8 mouse cellular contexts compared by ENCODE assay signal in genomic region chrX:169981761-169982181, GRCm38 (mm10). TPM values are rescaled to one million over a fixed set of nuclear protein-coding genes. Genes with fewer than 3 reads are reported as not detected.
A peak's percentile ranks its signal among the peaks of the same experiment; 100 is the strongest.
DNase-seq lines count a peak whose midpoint lies in the region; ATAC-seq and TF ChIP-seq lines count a peak whose summit lies in the region.
"Not testable (repeated sequence)": the region's sequence is repeated elsewhere in the genome, so short reads cannot be mapped to it uniquely, and the experiment has no call there.

No protein-coding gene starts in this region.

- H3K4me2 ChIP-seq in embryonic facial prominence, embryonic 11.5 days (ENCODE audit: low read depth, low read length); kidney, postnatal 0 days (ENCODE audit: low read length); limb, embryonic 11.5 days (ENCODE audit: low read depth, severe bottlenecking); midbrain, embryonic 14.5 days (ENCODE audit: low read length): not testable (repeated sequence)
- 0 out of 2 replicates have a peak overlapping the region, but pooled peaks have one; percentile 1 for H3K4me2 ChIP-seq in stomach, embryonic 16.5 days (ENCODE audit: low read depth, low read length)

- not testable (repeated sequence) for H3K27me3 ChIP-seq in embryonic facial prominence, embryonic 11.5 days (ENCODE audit: control insufficient read depth, insufficient read depth, low read length); heart, embryonic 10.5 days (ENCODE audit: insufficient read depth, poor library complexity, severe bottlenecking); limb, embryonic 11.5 days (ENCODE audit: control insufficient read depth, insufficient read depth, low read length); midbrain, embryonic 14.5 days (ENCODE audit: control insufficient read depth, insufficient read depth, low read length); stomach, embryonic 16.5 days (ENCODE audit: control insufficient read depth, insufficient read depth, low read length)
- H3K27me3 ChIP-seq in kidney, postnatal 0 days (ENCODE audit: insufficient read depth, low read length): peaks cover 17% of the 10 kb centered on the region; the same call in 1 of the 2 replicates

- H3K9me3 ChIP-seq in embryonic facial prominence, embryonic 11.5 days (replicated peaks; ENCODE audit: control insufficient read depth, low read length): peaks cover 11% of the 10 kb centered on the region
- H3K9me3 ChIP-seq in heart, embryonic 10.5 days: peaks cover 88% of the 10 kb centered on the region
- not testable (repeated sequence) for H3K9me3 ChIP-seq in kidney, postnatal 0 days (replicated peaks; ENCODE audit: low read length)
- peaks cover 45% of the 10 kb centered on the region for H3K9me3 ChIP-seq in limb, embryonic 11.5 days (ENCODE audit: control insufficient read depth, low read length)
- peaks cover 40% of the 10 kb centered on the region for H3K9me3 ChIP-seq in midbrain, embryonic 14.5 days (ENCODE audit: control insufficient read depth, low read length)
- H3K9me3 ChIP-seq in stomach, embryonic 16.5 days (replicated peaks; ENCODE audit: control insufficient read depth, low read length): peaks cover 30% of the 10 kb centered on the region

- H3K4me3 ChIP-seq in bone marrow macrophage, adult 2 months (ENCODE audit: insufficient read depth, low read length): peak overlapping the region; percentile 35
- H3K4me3 ChIP-seq in embryonic facial prominence, embryonic 11.5 days (ENCODE audit: low read depth, low read length); heart, embryonic 10.5 days; kidney, postnatal 0 days (replicated peaks; ENCODE audit: low read depth, low read length); limb, embryonic 11.5 days (ENCODE audit: low read depth, low read length); midbrain, embryonic 14.5 days (replicated peaks; ENCODE audit: low read depth, low read length); stomach, embryonic 16.5 days (replicated peaks; ENCODE audit: low read length): not testable (repeated sequence)

- 91% methylated on average over 19 of the region's 19 CpGs for WGBS in embryonic facial prominence, embryonic 11.5 days
- 84% methylated on average over 19 of the region's 19 CpGs for WGBS in heart, embryonic 10.5 days
- 44% methylated on average over 19 of the region's 19 CpGs for WGBS in kidney, postnatal 0 days
- 91% methylated on average over 19 of the region's 19 CpGs for WGBS in limb, embryonic 11.5 days
- WGBS in midbrain, embryonic 14.5 days: 90% methylated on average over 19 of the region's 19 CpGs
- 68% methylated on average over 19 of the region's 19 CpGs for WGBS in stomach, embryonic 16.5 days

- H3K36me3 ChIP-seq in embryonic facial prominence, embryonic 11.5 days (replicated peaks; ENCODE audit: control insufficient read depth, insufficient read depth, low read depth, low read length): peaks cover 19% of the 10 kb centered on the region
- peaks cover 76% of the 10 kb centered on the region for H3K36me3 ChIP-seq in heart, embryonic 10.5 days
- H3K36me3 ChIP-seq in kidney, postnatal 0 days (ENCODE audit: insufficient read depth, low read length): not testable (repeated sequence)
- peaks cover 39% of the 10 kb centered on the region for H3K36me3 ChIP-seq in limb, embryonic 11.5 days (ENCODE audit: control insufficient read depth, insufficient read depth, low read length)
- peaks cover 62% of the 10 kb centered on the region for H3K36me3 ChIP-seq in midbrain, embryonic 14.5 days (ENCODE audit: control insufficient read depth, insufficient read depth, low read length)
- H3K36me3 ChIP-seq in stomach, embryonic 16.5 days (ENCODE audit: control insufficient read depth, insufficient read depth, low read length): peaks cover 42% of the 10 kb centered on the region

- peak overlapping the region; percentile 57 for H3K27ac ChIP-seq in bone marrow macrophage, adult 2 months (ENCODE audit: insufficient read depth, low read depth, low read length)
- not testable (repeated sequence) for H3K27ac ChIP-seq in embryonic facial prominence, embryonic 11.5 days (replicated peaks; ENCODE audit: low read depth, low read length); heart, embryonic 10.5 days; kidney, postnatal 0 days; limb, embryonic 11.5 days (replicated peaks; ENCODE audit: low read depth, low read length); midbrain, embryonic 14.5 days (replicated peaks; ENCODE audit: low read depth, low read length); stomach, embryonic 16.5 days (ENCODE audit: low read length)

- DNase-seq in CD4-positive helper T cell, adult 2 months (ENCODE audit: low read depth, low spot score): peak; percentile 26
- DNase-seq in embryonic facial prominence, embryonic 11.5 days (ENCODE audit: low spot score): peak; percentile 4
- DNase-seq in heart, embryonic 10.5 days (ENCODE audit: low spot score): peak; percentile 84
- DNase-seq in kidney, postnatal 0 days (ENCODE audit: low spot score): peak; percentile 6
- peak; percentile 36 for DNase-seq in limb, embryonic 11.5 days (ENCODE audit: low spot score)
- peak; percentile 12 for DNase-seq in midbrain, embryonic 14.5 days

- TF ChIP-seq CTCF in bone marrow macrophage, adult 2 months (IDR thresholded peaks at IDR 0.05; ENCODE audit: low read depth, low read length); kidney, postnatal 0 days (IDR thresholded peaks at IDR 0.05; ENCODE audit: low read depth): not testable (repeated sequence)

- H3K9ac ChIP-seq in embryonic facial prominence, embryonic 11.5 days (replicated peaks; ENCODE audit: low read length); kidney, postnatal 0 days (ENCODE audit: low read depth, low read length); limb, embryonic 11.5 days (ENCODE audit: low read length); midbrain, embryonic 14.5 days (replicated peaks; ENCODE audit: low read length); stomach, embryonic 16.5 days (ENCODE audit: low read length): not testable (repeated sequence)

- ATAC-seq in embryonic facial prominence, embryonic 11.5 days (replicated peaks; ENCODE audit: insufficient number of reproducible peaks, low FRiP score, low TSS enrichment, low read depth); midbrain, embryonic 14.5 days (ENCODE audit: low FRiP score, low TSS enrichment): not testable (repeated sequence)
- ATAC-seq in kidney, postnatal 0 days (replicated peaks; ENCODE audit: low FRiP score, low read depth): peak; percentile 19; the same call in 1 of the 2 replicates
- peak; percentile 10; the same call in 1 of the 2 replicates for ATAC-seq in limb, embryonic 11.5 days (ENCODE audit: insufficient number of reproducible peaks, low FRiP score, low TSS enrichment, low read depth)
- ATAC-seq in stomach, embryonic 16.5 days (ENCODE audit: insufficient read depth, low FRiP score): peak; percentile 12; the same call in 1 of the 2 replicates

- TF ChIP-seq POLR2A in bone marrow macrophage, adult 2 months (IDR thresholded peaks at IDR 0.05; ENCODE audit: borderline replicate concordance, low read depth, low read length): not testable (repeated sequence)

- peaks cover 30% of the 10 kb centered on the region for H3K4me1 ChIP-seq in bone marrow macrophage, adult 2 months (ENCODE audit: control insufficient read depth, insufficient read depth, low read length)
- H3K4me1 ChIP-seq in embryonic facial prominence, embryonic 11.5 days (ENCODE audit: control insufficient read depth, insufficient read depth, low read length); heart, embryonic 10.5 days; kidney, postnatal 0 days (replicated peaks; ENCODE audit: insufficient read depth, low read length); limb, embryonic 11.5 days (ENCODE audit: control insufficient read depth, insufficient read depth, low read length); midbrain, embryonic 14.5 days (ENCODE audit: control insufficient read depth, insufficient read depth, low read length); stomach, embryonic 16.5 days (ENCODE audit: control insufficient read depth, insufficient read depth, low read length): not testable (repeated sequence)

RNA-seq across cellular contexts. Expression of gene Gm21887, which starts 27.7 kb away (rescaled TPM):
- 94.6 and 113 TPM in 2 replicates for polyA plus RNA-seq in bone marrow macrophage, adult 2 months (2012; ENCODE audit: insufficient read depth, insufficient read length, missing spikeins)
- polyA plus RNA-seq in embryonic facial prominence, embryonic 11.5 days (2014; fragmentation: Nextera tagmentation; extraction: Ambion mirVana): 154 and 162 TPM in 2 replicates
- polyA plus RNA-seq in heart, embryonic 10.5 days (2016; fragmentation: Nextera tagmentation; extraction: Ambion mirVana): 121 and 172 TPM in 2 replicates
- 41.1 and 106 TPM in 2 replicates for polyA plus RNA-seq in kidney, postnatal 0 days (2015; fragmentation: Nextera tagmentation; extraction: Ambion mirVana)
- polyA plus RNA-seq in limb, embryonic 11.5 days (2014; fragmentation: Nextera tagmentation; extraction: Ambion mirVana): 244 and 297 TPM in 2 replicates
- 126 and 339 TPM in 2 replicates for polyA plus RNA-seq in midbrain, embryonic 14.5 days (2014; fragmentation: Nextera tagmentation; extraction: Ambion mirVana)
- polyA plus RNA-seq in stomach, embryonic 16.5 days (2015; fragmentation: Nextera tagmentation; extraction: Ambion mirVana): 124 and 172 TPM in 2 replicates

Comparison
In these comparisons a context has a peak if more than half of its experiments do, and no peak if none do; other contexts are left out.
1. DNase-seq: peak in every context shown above with its lines; median percentile 84 in heart, embryonic 10.5 days; 36 in limb, embryonic 11.5 days; 26 in CD4-positive helper T cell, adult 2 months; 12 in midbrain, embryonic 14.5 days; 6 in kidney, postnatal 0 days; 4 in embryonic facial prominence, embryonic 11.5 days.